13 mouse cellular contexts compared by ENCODE assay signal in the genomic region with DNA sequence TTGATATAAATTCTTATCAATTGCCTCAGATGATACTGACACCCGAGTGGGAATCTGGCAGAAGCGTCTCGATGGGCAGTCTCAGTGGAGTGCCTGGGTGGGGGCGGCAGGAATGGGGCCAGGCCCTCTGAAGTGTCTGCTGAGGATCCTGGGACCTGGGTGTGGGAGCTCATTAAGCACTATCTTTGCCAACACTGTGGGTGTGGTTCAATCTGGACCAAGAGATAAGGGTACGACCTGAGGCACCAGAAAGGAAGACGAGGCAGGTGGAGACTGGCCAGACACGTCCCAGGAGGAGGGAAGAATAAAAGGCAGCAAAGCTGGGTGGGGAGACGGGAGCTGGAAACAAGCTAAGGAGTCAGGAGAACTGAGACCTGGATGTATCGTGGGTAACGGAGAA. TPM values are rescaled to one million over a fixed set of nuclear protein-coding genes. Genes with fewer than 3 reads are reported as not detected.
A peak's percentile ranks its signal among the peaks of the same experiment; 100 is the strongest.
DNase-seq lines count a peak whose midpoint lies in the region; ATAC-seq lines count a peak whose summit lies in the region.
"Had no signal": no experiment of that assay in that cellular context is flagged by ENCODE, and none has a peak within 500 bp of the region (broad histone marks: within the 10 kb centered on the region; RNA-seq: fewer than 3 reads in every experiment).

No protein-coding gene starts in this region.

- peaks cover 6% of the 10 kb centered on the region for H3K4me1 ChIP-seq in forebrain, embryonic 10.5 days
- H3K4me1 ChIP-seq in forebrain, embryonic 11.5 days (replicated peaks; ENCODE audit: control insufficient read depth, insufficient read depth, low read length), result no peaks in the 10 kb centered on the region
- H3K4me1 ChIP-seq in liver, embryonic 13.5 days (replicated peaks), result peaks cover 49% of the 10 kb centered on the region

- 80% methylated on average over 10 of the region's 10 CpGs for WGBS in forebrain, embryonic 10.5 days
- WGBS in forebrain, embryonic 11.5 days, result 76% methylated on average over 10 of the region's 10 CpGs
- 21% methylated on average over 10 of the region's 10 CpGs for WGBS in liver, embryonic 13.5 days (ENCODE audit: insufficient replicate concordance)

- no peaks in the 10 kb centered on the region for H3K36me3 ChIP-seq in forebrain, embryonic 10.5 days (replicated peaks)
- H3K36me3 ChIP-seq in forebrain, embryonic 11.5 days (ENCODE audit: control insufficient read depth, insufficient read depth, low read length), result no peaks in the 10 kb centered on the region
- no peaks in the 10 kb centered on the region for H3K36me3 ChIP-seq in liver, embryonic 13.5 days

- H3K27ac ChIP-seq in forebrain, embryonic 10.5 days, result peak overlapping the region; percentile 48; the same call in 1 of the 2 replicates
- H3K27ac ChIP-seq in forebrain, embryonic 11.5 days (ENCODE audit: low read depth, low read length), result no peak overlapping the region
- peak overlapping the region; percentile 82 for H3K27ac ChIP-seq in liver, embryonic 13.5 days

- no peak overlapping the region for H3K4me2 ChIP-seq in forebrain, embryonic 11.5 days (ENCODE audit: low read depth, low read length, severe bottlenecking)
- peak overlapping the region; percentile 50 for H3K4me2 ChIP-seq in liver, embryonic 13.5 days

- intact Hi-C loops in left cerebral cortex, postnatal 14 days (cut with DNase I), result loop anchor here (5.0 kb wide), 1 partner anchor 121 kb away; no protein-coding TSS in a partner anchor

- no peak overlapping the region for H3K4me3 ChIP-seq in forebrain, embryonic 10.5 days
- H3K4me3 ChIP-seq in forebrain, embryonic 11.5 days (ENCODE audit: low read depth, low read length), result no peak overlapping the region
- H3K4me3 ChIP-seq in liver, embryonic 13.5 days (replicated peaks), result peak overlapping the region; percentile 40

- H3K9ac ChIP-seq in forebrain, embryonic 11.5 days (ENCODE audit: low read length), result no peak overlapping the region
- H3K9ac ChIP-seq in liver, embryonic 13.5 days, result peak overlapping the region; percentile 52

- no peak for DNase-seq in forebrain, embryonic 10.5 days (ENCODE audit: extremely low spot score, low spot score)
- no peak for DNase-seq in forebrain, embryonic 11.5 days (ENCODE audit: low spot score)
- DNase-seq in spleen, adult 12 weeks (ENCODE audit: low spot score), result peak; percentile 51
- no peak for DNase-seq in spleen, adult 18-20 months
- DNase-seq in liver, embryonic 13.5 days, result peak; percentile 92
- DNase-seq in retina, postnatal 1 day, result no peak
- no peak for DNase-seq in left cerebral cortex, postnatal 14 days (ENCODE audit: low spot score in 2 of 2)
- no peak for DNase-seq in ovary, adult 18-20 months (ENCODE audit: low spot score)
- DNase-seq: cerebellum, postnatal 25 days; kidney, postnatal 4 days; lung, postnatal 14 days; thymus, adult 2 months had no signal

- peaks cover 10% of the 10 kb centered on the region for H3K27me3 ChIP-seq in forebrain, embryonic 10.5 days (ENCODE audit: poor library complexity, severe bottlenecking)
- H3K27me3 ChIP-seq in forebrain, embryonic 11.5 days (ENCODE audit: control insufficient read depth, insufficient read depth, low read length), result no peaks in the 10 kb centered on the region; the same call in 1 of the 2 replicates
- peaks cover 15% of the 10 kb centered on the region for H3K27me3 ChIP-seq in liver, embryonic 13.5 days

- no peaks in the 10 kb centered on the region for H3K9me3 ChIP-seq in forebrain, embryonic 10.5 days
- H3K9me3 ChIP-seq in forebrain, embryonic 11.5 days (ENCODE audit: control insufficient read depth, low read length), result no peaks in the 10 kb centered on the region
- peaks cover 8% of the 10 kb centered on the region; the same call in 1 of the 2 replicates for H3K9me3 ChIP-seq in liver, embryonic 13.5 days (replicated peaks)

- no peak for ATAC-seq in forebrain, embryonic 11.5 days (replicated peaks; ENCODE audit: low FRiP score)
- peak; percentile 95 for ATAC-seq in liver, embryonic 13.5 days (ENCODE audit: low read depth)

RNA-seq across cellular contexts. Expression of a gene that starts 24.9 kb away (rescaled TPM):
- 0.68 and 0.76 TPM in 2 replicates for polyA plus RNA-seq in forebrain, embryonic 10.5 days (2016; fragmentation: Nextera tagmentation; extraction: Ambion mirVana)
- 0.25 and 0.32 TPM in 2 replicates for polyA plus RNA-seq in forebrain, embryonic 11.5 days (2014; fragmentation: Nextera tagmentation; extraction: Ambion mirVana)
- polyA plus RNA-seq in liver, embryonic 13.5 days (2015; fragmentation: Nextera tagmentation; extraction: Ambion mirVana), result 0.80 and 0.88 TPM in 2 replicates
- 1 to 10 TPM; 6.0 to 7.9 TPM for total RNA-seq in left cerebral cortex, postnatal 14 days (2021)

RNA-seq across cellular contexts. Expression of a gene that starts 41.9 kb away (rescaled TPM):
- 1.1 and 2.1 TPM in 2 replicates for polyA plus RNA-seq in forebrain, embryonic 10.5 days (2016; fragmentation: Nextera tagmentation; extraction: Ambion mirVana)
- 0.48 and 0.71 TPM in 2 replicates for polyA plus RNA-seq in forebrain, embryonic 11.5 days (2014; fragmentation: Nextera tagmentation; extraction: Ambion mirVana)
- polyA plus RNA-seq in liver, embryonic 13.5 days (2015; fragmentation: Nextera tagmentation; extraction: Ambion mirVana), result 5.2 and 5.6 TPM in 2 replicates
- not detected for total RNA-seq in left cerebral cortex, postnatal 14 days (2021)
- total RNA-seq: left cerebral cortex, postnatal 25 days had no signal

RNA-seq across cellular contexts. Expression of a gene that starts 51.9 kb away (rescaled TPM):
- polyA plus RNA-seq in forebrain, embryonic 10.5 days (2016; fragmentation: Nextera tagmentation; extraction: Ambion mirVana), result 0.73 and 0.94 TPM in 2 replicates
- 0.80 and 0.83 TPM in 2 replicates for polyA plus RNA-seq in forebrain, embryonic 11.5 days (2014; fragmentation: Nextera tagmentation; extraction: Ambion mirVana)
- polyA plus RNA-seq in liver, embryonic 13.5 days (2015; fragmentation: Nextera tagmentation; extraction: Ambion mirVana), result 1.2 and 1.3 TPM in 2 replicates
- total RNA-seq in left cerebral cortex, postnatal 14 days (2021), result under 1 TPM; 0.62 to 0.80 TPM

RNA-seq across cellular contexts. Expression of a gene that starts 51.9 kb away (rescaled TPM):
- 210 and 221 TPM in 2 replicates for polyA plus RNA-seq in forebrain, embryonic 10.5 days (2016; fragmentation: Nextera tagmentation; extraction: Ambion mirVana)
- polyA plus RNA-seq in forebrain, embryonic 11.5 days (2014; fragmentation: Nextera tagmentation; extraction: Ambion mirVana), result 181 and 183 TPM in 2 replicates
- 122 and 144 TPM in 2 replicates for polyA plus RNA-seq in liver, embryonic 13.5 days (2015; fragmentation: Nextera tagmentation; extraction: Ambion mirVana)
- 10 to 100 TPM; 48.4 to 57.7 TPM for total RNA-seq in left cerebral cortex, postnatal 14 days (2021)

Comparison
In these comparisons a context has a peak if more than half of its experiments do, and no peak if none do; other contexts are left out.
1. DNase-seq: peak in spleen, adult 12 weeks (single experiment) and liver, embryonic 13.5 days (single experiment); none in forebrain, embryonic 10.5 days (single experiment), forebrain, embryonic 11.5 days (single experiment), spleen, adult 18-20 months (0 of 2), retina, postnatal 1 day (single experiment), left cerebral cortex, postnatal 14 days (0 of 2) and ovary, adult 18-20 months (single experiment).